8 mouse cellular contexts compared by ENCODE assay signal in the genomic region with DNA sequence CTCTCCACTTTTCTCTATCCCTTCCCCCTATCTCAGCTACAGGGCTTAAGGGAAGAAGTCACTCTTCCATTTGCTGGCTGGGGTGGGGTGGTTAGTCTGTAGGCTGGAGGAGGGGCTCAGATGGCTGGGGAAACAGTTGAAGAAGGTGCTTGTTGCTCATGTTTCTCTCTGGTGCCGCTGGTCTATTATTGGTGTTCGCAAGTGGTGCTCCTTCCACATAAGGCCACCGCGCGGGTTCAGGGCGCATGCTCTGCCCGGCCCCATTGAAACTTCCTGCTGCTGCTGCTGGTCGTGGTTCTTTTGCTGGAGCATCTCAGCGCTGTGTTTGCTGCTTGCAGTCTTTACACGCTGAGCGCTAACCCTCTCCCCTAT. TPM values are rescaled to one million over a fixed set of nuclear protein-coding genes. Genes with fewer than 3 reads are reported as not detected.
DNase-seq lines count a peak whose midpoint lies in the region; ATAC-seq lines count a peak whose summit lies in the region.

No protein-coding gene starts in this region.

- H3K36me3 ChIP-seq in heart, embryonic 14.5 days (ENCODE audit: control insufficient read depth, insufficient read depth, low read length): no peaks in the 10 kb centered on the region
- no peaks in the 10 kb centered on the region for H3K36me3 ChIP-seq in liver, embryonic 13.5 days
- no peaks in the 10 kb centered on the region; the same call in 1 of the 2 replicates for H3K36me3 ChIP-seq in neural tube, embryonic 12.5 days

- peaks cover 3% of the 10 kb centered on the region; the same call in 1 of the 2 replicates for H3K9me3 ChIP-seq in heart, embryonic 14.5 days (ENCODE audit: control insufficient read depth, low read length)
- H3K9me3 ChIP-seq in liver, embryonic 13.5 days (replicated peaks): no peaks in the 10 kb centered on the region
- H3K9me3 ChIP-seq in neural tube, embryonic 12.5 days: no peaks in the 10 kb centered on the region

- H3K9ac ChIP-seq in heart, embryonic 14.5 days (ENCODE audit: low read length): peak overlapping the region; percentile 100
- H3K9ac ChIP-seq in liver, embryonic 13.5 days: peak overlapping the region; percentile 99
- H3K9ac ChIP-seq in neural tube, embryonic 12.5 days: peak overlapping the region; percentile 97

- peak overlapping the region; percentile 92 for H3K4me2 ChIP-seq in heart, embryonic 14.5 days (ENCODE audit: low read length)
- peak overlapping the region; percentile 93 for H3K4me2 ChIP-seq in liver, embryonic 13.5 days
- H3K4me2 ChIP-seq in neural tube, embryonic 12.5 days (replicated peaks): peak overlapping the region; percentile 84

- ATAC-seq in heart, embryonic 14.5 days (ENCODE audit: insufficient number of reproducible peaks, insufficient read depth, low FRiP score, low read depth): peak; percentile 60
- ATAC-seq in liver, embryonic 13.5 days (ENCODE audit: low read depth): peak; percentile 54
- peak; percentile 46 for ATAC-seq in neural tube, embryonic 12.5 days (ENCODE audit: low FRiP score, low read depth)

- H3K27me3 ChIP-seq in heart, embryonic 14.5 days (ENCODE audit: control insufficient read depth, insufficient read depth, low read length): no peaks in the 10 kb centered on the region
- H3K27me3 ChIP-seq in liver, embryonic 13.5 days: no peaks in the 10 kb centered on the region
- H3K27me3 ChIP-seq in neural tube, embryonic 12.5 days (replicated peaks): no peaks in the 10 kb centered on the region

- peak overlapping the region; percentile 95 to 99 for H3K27ac ChIP-seq in heart, embryonic 14.5 days (replicated peaks in 1 of 2; ENCODE audit: control insufficient read depth in 1 of 2, insufficient read depth in 1 of 2, low read depth in 2 of 2, low read length in 2 of 2)
- peak overlapping the region; percentile 94 for H3K27ac ChIP-seq in liver, embryonic 13.5 days
- peak overlapping the region; percentile 97 for H3K27ac ChIP-seq in neural tube, embryonic 12.5 days

- peaks cover 0 to 25% of the 10 kb centered on the region in 2 experiments; a peak in 2 of 4 replicates for H3K4me1 ChIP-seq in heart, embryonic 14.5 days (ENCODE audit: control insufficient read depth in 2 of 2, insufficient read depth in 2 of 2, low read length in 2 of 2)
- peaks cover 37% of the 10 kb centered on the region for H3K4me1 ChIP-seq in liver, embryonic 13.5 days (replicated peaks)
- H3K4me1 ChIP-seq in neural tube, embryonic 12.5 days: peaks cover 9% of the 10 kb centered on the region

- peak overlapping the region; percentile 80 to 100 for H3K4me3 ChIP-seq in heart, embryonic 14.5 days (ENCODE audit: control insufficient read depth in 1 of 2, insufficient read depth in 1 of 2, low read depth in 1 of 2, low read length in 2 of 2)
- H3K4me3 ChIP-seq in liver, embryonic 13.5 days (replicated peaks): peak overlapping the region; percentile 100
- peak overlapping the region; percentile 100 for H3K4me3 ChIP-seq in neural tube, embryonic 12.5 days

- peak; percentile 84 to 86 for DNase-seq in CD8-positive naive resting alpha-beta T cell, adult 2 months (ENCODE audit: low read depth in 2 of 2, low spot score in 2 of 2)
- DNase-seq in brain, embryonic 18.5 days (ENCODE audit: low read depth, low spot score): peak; percentile 65
- peak; percentile 67 for DNase-seq in fibroblast of lung, adult 2 months (ENCODE audit: low read depth)
- peak; percentile 89 for DNase-seq in kidney, postnatal 14 days
- DNase-seq in liver, embryonic 13.5 days: peak; percentile 75
- peak; percentile 85 for DNase-seq in telencephalon, adult 2 months (ENCODE audit: low read depth, low spot score)

- 0% methylated on average over 11 of the region's 11 CpGs for WGBS in heart, embryonic 14.5 days
- WGBS in liver, embryonic 13.5 days (ENCODE audit: insufficient replicate concordance): 0% methylated on average over 11 of the region's 11 CpGs
- WGBS in neural tube, embryonic 12.5 days: under 1% methylated on average over 11 of the region's 11 CpGs

RNA-seq across cellular contexts. Expression of a gene that starts 1.1 kb away (rescaled TPM):
- polyA plus RNA-seq in heart, embryonic 14.5 days (2014; fragmentation: Nextera tagmentation; extraction: Ambion mirVana): 12.7 and 14.8 TPM in 2 replicates
- 7.4 and 9.0 TPM in 2 replicates for polyA plus RNA-seq in liver, embryonic 13.5 days (2015; fragmentation: Nextera tagmentation; extraction: Ambion mirVana)
- 27.9 and 29.2 TPM in 2 replicates for polyA plus RNA-seq in neural tube, embryonic 12.5 days (2016; fragmentation: Nextera tagmentation; extraction: Ambion mirVana)

RNA-seq across cellular contexts. Expression of a gene that starts 1.5 kb away (rescaled TPM):
- 50.8 and 58.3 TPM in 2 replicates for polyA plus RNA-seq in heart, embryonic 14.5 days (2014; fragmentation: Nextera tagmentation; extraction: Ambion mirVana)
- polyA plus RNA-seq in liver, embryonic 13.5 days (2015; fragmentation: Nextera tagmentation; extraction: Ambion mirVana): 15.9 and 16.0 TPM in 2 replicates
- 36.5 and 39.8 TPM in 2 replicates for polyA plus RNA-seq in neural tube, embryonic 12.5 days (2016; fragmentation: Nextera tagmentation; extraction: Ambion mirVana)

Comparison
In these comparisons a context has a peak if more than half of its experiments do, and no peak if none do; other contexts are left out.
1. Peak in every context shown above with its lines: DNase-seq, ATAC-seq, H3K4me3 ChIP-seq and H3K27ac ChIP-seq.